Mouse (Mus musculus) kidney, postnatal 0 days (tissue): ENCODE data around the gene Gm11564. TPM values are rescaled to one million over a fixed set of nuclear protein-coding genes. Genes with fewer than 3 reads are reported as not detected.
"Not testable (repeated sequence)": the region's sequence is repeated elsewhere in the genome, so short reads cannot be mapped to it uniquely, and the experiment has no call there.

Source experiments
- ATAC-seq: fragments of 200-750 bp; cut with Nextera tagmentation; replicated peaks from 2 replicates; pipeline ENCODE4 v1.8.0; 2017; ENCODE audit warnings: low read depth, moderate number of reproducible peaks, moderate TSS enrichment, moderate library complexity; ENCODE audit not compliant: low FRiP score
- DNase-seq: peaks from one replicate; pipeline ENCODE4 v3.0.0-alpha.2; 2016; ENCODE audit warnings: low spot score
- H3K27ac ChIP-seq: fragments of 300-500 bp; sonication (generic); 2 replicates; pipeline ENCODE4 v1.5.1; 2014; ENCODE audit warnings: mild to moderate bottlenecking
- H3K27me3 ChIP-seq: fragments of 300-500 bp; sonication (generic); 2 replicates; pipeline ENCODE4 v1.6.1; 2014; ENCODE audit warnings: low read length, mixed read lengths; ENCODE audit not compliant: insufficient read depth
- H3K36me3 ChIP-seq: fragments of 300-500 bp; sonication (generic); 2 replicates; pipeline ENCODE4 v1.6.1; 2014; ENCODE audit warnings: low read length, mixed read lengths; ENCODE audit not compliant: insufficient read depth
- H3K4me1 ChIP-seq: fragments of 300-500 bp; sonication (generic); replicated peaks from 2 replicates; pipeline ENCODE4 v1.6.1; 2014; ENCODE audit warnings: antibody characterized with exemption, low read length, mixed read lengths; ENCODE audit not compliant: insufficient read depth
- H3K4me2 ChIP-seq: fragments of 300-500 bp; sonication (generic); 2 replicates; pipeline ENCODE4 v1.6.1; 2014; ENCODE audit warnings: mild to moderate bottlenecking, low read length, moderate library complexity, mixed read lengths
- H3K4me3 ChIP-seq: fragments of 300-500 bp; sonication (generic); replicated peaks from 2 replicates; pipeline ENCODE4 v1.5.1; 2014; ENCODE audit warnings: low read depth, low read length
- H3K9ac ChIP-seq: fragments of 300-500 bp; sonication (generic); 2 replicates; pipeline ENCODE4 v1.6.1; 2014; ENCODE audit warnings: low read depth, low read length
- H3K9me3 ChIP-seq: fragments of 300-500 bp; sonication (generic); replicated peaks from 2 replicates; pipeline ENCODE4 v1.6.1; 2016; ENCODE audit warnings: low read length, inconsistent platforms, mixed read lengths
- CTCF ChIP-seq: IDR thresholded peaks from 2 replicates; pipeline ENCODE4 v1.5.1; 2016; ENCODE audit warnings: antibody characterized with exemption, low read depth, mild to moderate bottlenecking, moderate library complexity
- WGBS: fragments of 180-500 bp; shearing (Covaris S2); extraction: QIAGEN DNeasy Blood & Tissue Kit; methylation state at CpG from one replicate; pipeline ENCODE4 v1.1.7; 2014; 5-methylcytosine and 5-hydroxymethylcytosine counted together
- polyA plus RNA-seq: library from polyadenylated mRNA; unstranded; fragments of >200 nt; fragmentation: Nextera tagmentation; extraction: Ambion mirVana; gene quantifications from 2 replicates; pipeline ENCODE4 v1.2.1, GENCODE M21; 2015

The Gm11564 gene
- polyA plus RNA-seq, 1 experiment from 2014 or later: not detected

- TF ChIP-seq CTCF: no peak
- no peak within 1 kb of the TSS for H3K27ac ChIP-seq
- WGBS: 95% methylated on average over 2 of the region's 2 CpGs
- H3K4me1 ChIP-seq: no peaks in the 10 kb centered on the region
- ATAC-seq: no peak
- H3K4me3 ChIP-seq: no peak within 1 kb of the TSS
- H3K9me3 ChIP-seq: no peaks in the 10 kb centered on the region
- no peak for DNase-seq
- H3K36me3 ChIP-seq: no peaks in the 10 kb centered on the region
- no peak within 1 kb of the TSS for H3K4me2 ChIP-seq
- no peaks in the 10 kb centered on the region for H3K27me3 ChIP-seq
- no peak within 1 kb of the TSS for H3K9ac ChIP-seq
Measured at GRCm38 (mm10) chr11:99780604-99781003, 34.9 kb downstream of the Gm11564 start, which contains the start of gene Krtap4-8. TSS of gene Krtap4-8 (minus strand) at chr11:99780704.

- Histone ChIP-seq H3K9me3 (no peaks in the 10 kb centered on the region), H3K27me3 (no peaks in the 10 kb centered on the region), H3K4me1 (no peaks in the 10 kb centered on the region), H3K4me3 (no peak overlapping the region), H3K9ac (no peak overlapping the region), H3K36me3 (no peaks in the 10 kb centered on the region), H3K27ac (no peak overlapping the region), H3K4me2 (no peak overlapping the region)
- no peak for DNase-seq
- no peak for TF ChIP-seq CTCF
- WGBS: 65% methylated on average over 7 of the region's 7 CpGs
- ATAC-seq: no peak
Measured at GRCm38 (mm10) chr11:99778401-99778800, 37.1 kb downstream of the Gm11564 start.

- H3K27ac ChIP-seq, ATAC-seq, H3K4me3 ChIP-seq, H3K9ac ChIP-seq, H3K36me3 ChIP-seq, H3K4me1 ChIP-seq, DNase-seq, H3K4me2 ChIP-seq, H3K9me3 ChIP-seq, H3K27me3 ChIP-seq: not testable (repeated sequence)
Measured at GRCm38 (mm10) chr11:99772813-99773212, 42.7 kb downstream of the Gm11564 start, which contains the start of gene Gm11595. TSS of gene Gm11595 (minus strand) at chr11:99772913.

GRCm38 (mm10) chr11:99768410-99768809, 47.1 kb downstream of the Gm11564 start:
- no peaks in the 10 kb centered on the region for H3K27me3 ChIP-seq
- no peak overlapping the region for H3K27ac ChIP-seq
- H3K9ac ChIP-seq: no peak overlapping the region
- ATAC-seq (no peak), DNase-seq (no peak)
- TF ChIP-seq CTCF: no peak
- no peaks in the 10 kb centered on the region for H3K4me1 ChIP-seq
- H3K4me2 ChIP-seq: no peak overlapping the region
- no peak overlapping the region for H3K4me3 ChIP-seq
- H3K36me3 ChIP-seq: no peaks in the 10 kb centered on the region
- 67% methylated on average over 2 of the region's 2 CpGs for WGBS
- no peaks in the 10 kb centered on the region for H3K9me3 ChIP-seq

Other genes with a start within 250 kb of the Gm11564 start
- gene Krtap3-1, start 249.0 kb downstream of the Gm11564 start, polyA plus RNA-seq: not detected in 2 replicates
- gene Krtap1-5, start 234.7 kb downstream of the Gm11564 start, polyA plus RNA-seq: not detected in 2 replicates
- gene Krtap1-4, start 232.0 kb downstream of the Gm11564 start, polyA plus RNA-seq: not detected in 2 replicates
- gene Krtap1-3, start 224.3 kb downstream of the Gm11564 start, polyA plus RNA-seq: not detected in 2 replicates
- not detected in 2 replicates for gene Krtap9-3, start 217.6 kb downstream of the Gm11564 start, polyA plus RNA-seq
- not detected in 2 replicates for gene Gm11938, start 212.4 kb downstream of the Gm11564 start, polyA plus RNA-seq
- not detected in 2 replicates for gene Gm11937, start 205.5 kb downstream of the Gm11564 start, polyA plus RNA-seq
- not detected in 2 replicates for gene Krtap2-4, start 200.8 kb downstream of the Gm11564 start, polyA plus RNA-seq
- not detected in 2 replicates for gene Gm11562, start 195.2 kb downstream of the Gm11564 start, polyA plus RNA-seq
- not detected in 2 replicates for gene Krtap4-1, start 187.4 kb downstream of the Gm11564 start, polyA plus RNA-seq
- gene Krtap4-2, start 180.6 kb downstream of the Gm11564 start, polyA plus RNA-seq: not detected in 2 replicates
- not detected in 2 replicates for gene Krtap4-7, start 171.6 kb downstream of the Gm11564 start, polyA plus RNA-seq
- not detected in 2 replicates for gene Gm11555, start 165.4 kb downstream of the Gm11564 start, polyA plus RNA-seq
- not detected in 2 replicates for gene Gm11563, start 156.7 kb downstream of the Gm11564 start, polyA plus RNA-seq
- not detected in 2 replicates for gene Krtap4-6, start 149.7 kb downstream of the Gm11564 start, polyA plus RNA-seq
- not detected in 2 replicates for gene Gm14190, start 124.9 kb downstream of the Gm11564 start, polyA plus RNA-seq
- not detected in 2 replicates for gene Gm14180, start 81.4 kb downstream of the Gm11564 start, polyA plus RNA-seq
- not detected in 2 replicates for gene Gm11595, start 42.8 kb downstream of the Gm11564 start, polyA plus RNA-seq
- not detected in 2 replicates for gene Krtap4-8, start 35.0 kb downstream of the Gm11564 start, polyA plus RNA-seq
- not detected in 2 replicates for gene Krtap4-9, start 30.5 kb downstream of the Gm11564 start, polyA plus RNA-seq
- gene Gm11596, start 22.2 kb downstream of the Gm11564 start, polyA plus RNA-seq: not detected in 2 replicates
- not detected in 2 replicates for gene Gm11569, start 16.7 kb downstream of the Gm11564 start, polyA plus RNA-seq
- gene Gm11554, start 11.2 kb downstream of the Gm11564 start, polyA plus RNA-seq: not detected in 2 replicates
- not detected in 2 replicates for gene Krtap4-13, start 5.8 kb downstream of the Gm11564 start, polyA plus RNA-seq
- not detected in 2 replicates for gene 2300003K06Rik, start 22.4 kb upstream of the Gm11564 start, polyA plus RNA-seq
- not detected in 2 replicates for gene Krtap4-16, start 35.9 kb upstream of the Gm11564 start, polyA plus RNA-seq
- not detected in 2 replicates for gene Gm11568, start 42.3 kb upstream of the Gm11564 start, polyA plus RNA-seq
- not detected in 2 replicates for gene Gm11559, start 48.8 kb upstream of the Gm11564 start, polyA plus RNA-seq
- not detected in 2 replicates for gene Krtap9-1, start 57.7 kb upstream of the Gm11564 start, polyA plus RNA-seq
- not detected in 2 replicates for gene Gm11567, start 63.5 kb upstream of the Gm11564 start, polyA plus RNA-seq
- not detected in 2 replicates for gene Krtap31-1, start 92.3 kb upstream of the Gm11564 start, polyA plus RNA-seq
- gene Gm11565, start 99.1 kb upstream of the Gm11564 start, polyA plus RNA-seq: not detected in 2 replicates
- gene Krtap31-2, start 120.6 kb upstream of the Gm11564 start, polyA plus RNA-seq: not detected in 2 replicates
- gene Krtap9-5, start 132.8 kb upstream of the Gm11564 start, polyA plus RNA-seq: not detected in 2 replicates
- gene Krtap29-1, start 163.4 kb upstream of the Gm11564 start, polyA plus RNA-seq: not detected in 2 replicates
- not detected in 2 replicates for gene Krtap16-1, start 170.9 kb upstream of the Gm11564 start, polyA plus RNA-seq
- gene Krtap17-1, start 178.3 kb upstream of the Gm11564 start, polyA plus RNA-seq: not detected in 2 replicates
- gene Krt33a, start 200.5 kb upstream of the Gm11564 start, polyA plus RNA-seq: not detected in 2 replicates
- gene Krt33b, start 214.2 kb upstream of the Gm11564 start, polyA plus RNA-seq: not detected in 2 replicates
- not detected in 2 replicates for gene Krt34, start 225.9 kb upstream of the Gm11564 start, polyA plus RNA-seq
- not detected in 2 replicates for gene Krt31, start 234.9 kb upstream of the Gm11564 start, polyA plus RNA-seq